Mouse (Mus musculus) layer of hippocampus, adult 11-12 months (tissue): ENCODE results near the gene Cald1.

Experiments
- DNase-seq: peaks from one replicate; pipeline ENCODE4 v3.0.0; 2022; ENCODE audit warnings: low spot score

The Cald1 gene

DNA sequence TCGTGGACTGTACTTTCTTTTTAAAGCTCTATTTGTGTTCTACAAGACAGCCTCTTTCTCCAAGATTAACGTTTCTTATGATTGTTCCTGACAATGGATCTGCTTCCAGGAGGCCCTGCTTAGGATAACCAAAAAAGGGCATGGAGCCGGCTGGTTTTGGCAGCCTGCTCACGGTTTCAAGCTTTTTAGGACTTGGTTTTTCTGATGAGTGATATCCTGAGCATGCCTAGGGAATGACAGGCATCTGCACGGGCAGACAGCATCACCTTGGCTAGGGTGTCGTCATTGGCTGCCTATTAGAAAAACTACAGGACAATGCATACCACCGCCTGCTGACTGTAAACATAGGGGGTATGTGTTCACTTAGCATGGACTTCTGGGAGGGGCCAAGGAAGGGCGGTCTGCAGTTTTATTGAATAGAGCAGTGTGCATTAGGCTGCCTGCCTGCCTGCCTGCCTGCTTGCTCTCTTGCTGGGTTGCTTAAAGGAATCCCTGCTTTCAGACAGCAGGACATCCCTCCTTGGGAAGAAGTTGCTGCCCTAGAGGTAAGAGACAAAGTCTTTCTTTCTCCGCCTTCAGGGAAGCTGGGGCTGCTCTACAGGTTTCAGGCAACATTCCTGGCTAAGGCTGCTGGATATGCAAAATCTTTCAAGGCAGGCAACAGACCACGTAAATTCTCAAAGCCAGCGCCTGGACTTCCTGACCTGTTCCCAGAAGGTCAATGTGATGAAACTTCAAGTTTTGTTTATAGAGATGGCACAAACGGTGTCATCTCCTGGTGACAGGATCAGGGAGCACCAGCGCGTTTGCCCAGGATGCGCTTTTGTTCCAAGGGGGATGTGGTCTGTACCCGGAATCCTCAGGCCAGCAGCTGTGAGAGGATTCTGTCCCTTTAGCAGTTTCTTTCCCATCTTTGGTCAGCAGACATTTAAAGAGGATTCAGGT lies at the start of gene Cald1:
TSS of gene Cald1 (plus strand) at position 380 of the 945 bp plus-strand sequence.
- no peak for DNase-seq

DNA sequence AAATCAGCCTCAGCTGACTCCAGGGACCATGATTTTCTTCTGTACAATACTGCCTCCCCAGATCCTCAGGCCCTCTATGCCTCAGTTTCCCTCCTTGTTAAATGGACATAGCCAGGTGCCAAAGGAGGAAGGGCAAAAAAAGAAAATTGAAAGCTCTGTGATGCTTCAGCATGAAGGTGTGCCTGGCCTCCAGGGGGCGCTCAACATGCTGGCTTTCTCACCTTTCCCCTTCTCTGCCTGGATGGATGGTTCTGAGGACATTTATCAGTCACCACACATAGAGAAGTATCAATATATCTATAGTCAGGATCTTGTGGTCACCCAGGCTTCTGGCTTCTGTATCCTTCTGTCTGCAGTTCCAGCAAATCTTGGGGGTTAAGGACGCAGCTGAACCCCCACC lies 49.3 kb upstream of the Cald1 start:
- peak; percentile 35 for DNase-seq

- DNase-seq, result no peak
Measured at GRCm38 (mm10) chr6:34552489-34553157, 45.7 kb upstream of the Cald1 start.

DNA sequence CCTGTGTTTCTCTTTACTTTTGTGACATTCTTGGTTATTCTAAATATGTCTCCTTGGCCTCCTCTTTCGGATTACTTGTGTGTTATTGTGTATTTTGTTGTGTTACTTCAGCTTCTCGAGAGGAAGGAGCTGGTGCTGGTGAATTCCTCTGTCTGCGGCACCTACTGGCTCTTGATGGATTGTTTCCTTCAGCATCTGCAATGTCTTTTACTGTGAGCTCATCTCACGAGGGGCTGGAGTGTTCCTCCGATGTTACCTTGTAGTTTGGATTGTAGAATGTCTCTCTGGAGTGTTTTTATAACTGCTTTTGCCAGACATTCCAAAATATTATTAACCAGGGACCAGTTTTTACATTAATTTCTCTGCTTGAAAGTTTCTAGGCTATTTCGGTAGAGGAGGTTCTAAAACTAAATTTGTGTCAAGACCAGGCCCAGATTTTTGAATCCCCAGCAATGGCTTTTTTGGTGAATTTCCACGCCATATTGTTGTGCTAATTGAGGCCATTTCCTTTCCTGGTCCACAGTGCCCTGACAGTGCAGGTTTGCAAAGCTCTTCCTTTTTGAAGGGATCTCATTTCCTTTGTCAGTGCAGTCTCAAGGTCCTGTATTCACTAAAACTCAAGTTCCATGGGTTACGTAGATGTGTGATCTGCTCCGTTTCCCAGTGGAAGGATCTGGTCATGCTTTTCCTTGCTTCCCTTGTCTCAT lies 43.9 kb upstream of the Cald1 start:
- DNase-seq, result no peak

- DNase-seq, result no peak
Measured at GRCm38 (mm10) chr6:34559521-34559920, 38.8 kb upstream of the Cald1 start.

DNA sequence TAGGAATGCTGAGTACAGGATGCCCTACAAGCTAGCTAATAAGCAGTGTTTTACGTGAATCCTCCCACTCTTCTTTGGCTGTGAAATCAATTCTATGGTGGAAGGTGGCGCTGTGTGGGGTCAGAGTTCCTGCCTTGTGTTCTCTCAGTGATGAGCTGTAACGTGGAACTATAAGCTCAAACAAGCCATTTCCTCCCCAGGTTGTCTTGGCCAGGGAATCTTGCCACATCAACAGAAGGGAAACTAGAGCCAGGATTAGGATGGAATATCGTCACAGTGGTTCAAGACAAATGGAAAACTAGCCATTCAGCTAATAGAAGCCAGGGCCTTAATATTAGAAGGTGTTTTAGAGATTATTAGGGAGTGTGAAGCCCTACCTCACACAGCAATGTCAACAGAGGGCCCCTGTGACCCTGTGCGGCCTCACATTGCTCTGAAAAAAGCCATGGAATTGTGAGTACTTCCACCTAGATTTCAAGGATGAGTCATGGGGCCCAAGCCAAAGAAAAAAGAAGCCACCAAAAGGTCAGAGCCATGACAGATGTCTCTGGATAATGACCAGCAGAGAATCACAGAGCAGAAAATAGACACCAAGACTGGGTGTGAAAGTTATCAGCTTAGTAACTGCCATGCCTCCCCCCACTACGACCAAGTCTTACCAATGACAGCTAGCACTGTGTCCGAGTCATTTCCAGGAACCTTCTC lies 33.0 kb upstream of the Cald1 start:
- DNase-seq, result no peak

DNA sequence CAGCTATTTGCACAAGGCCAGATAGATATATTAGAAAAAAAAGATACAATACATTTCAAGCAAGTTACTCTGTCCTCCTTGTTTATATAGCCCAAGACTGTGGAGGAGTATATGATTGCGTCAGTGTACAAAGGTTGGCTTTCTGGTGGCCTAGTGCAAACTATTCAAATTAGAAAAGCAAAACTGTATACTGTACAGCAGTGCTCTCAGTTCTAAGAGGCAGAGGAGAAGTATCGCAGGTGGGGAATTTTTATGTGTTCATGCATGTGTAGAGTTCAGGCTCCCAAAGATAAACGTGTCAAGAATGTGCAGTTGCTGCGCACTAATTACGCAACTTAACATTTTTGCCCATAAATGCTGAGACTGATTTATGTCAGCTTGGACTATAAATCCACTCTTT lies 31.0 kb upstream of the Cald1 start:
- DNase-seq, result no peak

DNA sequence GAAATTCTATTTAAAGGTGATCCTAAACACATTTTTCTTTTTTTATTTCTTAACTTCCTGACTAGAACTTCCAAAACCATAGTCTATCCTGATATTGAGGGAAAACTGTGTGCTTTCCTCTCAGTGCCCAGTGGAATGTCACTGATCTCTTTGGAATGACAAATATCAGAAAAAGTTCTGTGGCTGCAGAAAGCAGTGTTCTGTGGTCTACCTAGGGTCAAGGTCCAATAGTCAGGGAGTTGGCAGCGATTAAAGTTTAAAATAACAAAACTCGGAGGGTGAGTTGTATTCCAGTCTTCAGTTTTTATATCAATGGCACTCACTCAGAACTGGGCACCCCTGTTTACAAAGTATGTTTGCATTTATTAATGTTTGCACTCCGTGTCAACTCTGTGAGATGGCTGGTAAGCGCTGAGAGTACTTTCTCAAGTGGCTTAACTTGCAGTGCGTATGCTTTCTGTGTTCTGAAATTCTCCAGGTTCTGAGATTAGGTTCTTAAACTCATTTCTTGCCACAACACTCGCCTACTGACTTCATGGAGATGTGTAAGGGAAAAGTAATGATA lies 18.7 kb upstream of the Cald1 start:
- no peak for DNase-seq

GRCm38 (mm10) chr6:34583365-34583764 lies 14.9 kb upstream of the Cald1 start:
- no peak for DNase-seq

- peak; percentile 16 for DNase-seq
Measured at GRCm38 (mm10) chr6:34588066-34588465, 10.2 kb upstream of the Cald1 start.

DNA sequence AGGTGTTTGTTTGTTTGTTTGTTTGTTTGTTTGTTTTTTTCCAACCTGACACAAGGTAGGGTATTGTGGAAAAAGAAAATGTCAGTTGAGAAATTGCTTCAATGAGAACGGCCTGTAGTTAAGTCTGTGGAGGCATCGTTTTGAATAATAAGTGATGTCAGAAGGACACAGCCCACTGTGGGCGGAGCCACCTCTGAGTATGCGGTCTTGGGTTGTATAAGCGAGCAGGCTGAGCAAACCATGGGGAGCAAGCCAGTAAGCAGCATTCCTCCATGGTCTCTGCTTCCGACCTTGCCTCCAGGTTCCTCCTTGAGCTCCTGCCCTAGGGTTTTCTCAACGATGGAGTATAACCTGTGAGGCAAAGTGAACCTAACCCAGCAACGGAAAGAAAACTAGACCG lies 7.6 kb upstream of the Cald1 start:
- DNase-seq, result no peak

DNA sequence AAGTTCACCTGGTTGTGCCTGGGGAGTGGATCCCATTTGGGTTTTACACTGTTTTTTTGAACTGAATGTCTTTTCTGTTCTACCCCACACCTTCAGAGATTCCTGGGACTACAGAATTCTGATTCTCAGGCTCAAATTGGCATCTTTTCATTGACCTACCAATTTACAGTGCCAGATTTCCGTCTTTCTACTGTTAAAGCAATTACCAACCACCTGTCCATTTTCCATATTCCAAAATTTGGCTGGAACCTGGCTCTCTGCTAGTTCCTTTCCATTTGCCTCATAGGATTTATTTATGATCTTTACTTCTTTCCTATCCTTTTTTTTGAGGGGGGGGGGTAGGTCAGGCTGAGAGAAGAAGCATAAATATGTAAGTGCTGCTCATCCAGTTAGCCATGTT lies 4.9 kb upstream of the Cald1 start:
- DNase-seq, result no peak

DNA sequence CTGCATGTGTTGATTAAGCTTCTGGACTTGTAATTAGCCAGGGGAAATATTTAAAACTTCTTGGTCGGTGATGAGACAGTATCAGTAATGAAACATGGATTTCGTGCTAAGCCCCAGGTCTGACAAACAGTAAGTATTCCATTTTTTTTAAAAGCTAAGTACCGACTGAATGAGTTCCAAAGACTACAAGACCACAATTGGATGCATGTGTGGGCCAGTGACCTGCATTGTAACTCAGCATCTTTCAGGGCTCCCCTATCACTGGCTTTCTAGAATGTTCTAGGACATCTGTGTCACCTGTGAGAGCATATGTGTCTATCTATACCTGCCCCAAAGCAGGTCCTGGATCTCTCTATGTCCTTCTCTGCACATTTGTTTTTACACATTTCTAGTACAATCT lies 984 bp upstream of the Cald1 start:
- no peak for DNase-seq

- no peak for DNase-seq
Measured at GRCm38 (mm10) chr6:34599171-34599570, 871 bp downstream of the Cald1 start.

DNA sequence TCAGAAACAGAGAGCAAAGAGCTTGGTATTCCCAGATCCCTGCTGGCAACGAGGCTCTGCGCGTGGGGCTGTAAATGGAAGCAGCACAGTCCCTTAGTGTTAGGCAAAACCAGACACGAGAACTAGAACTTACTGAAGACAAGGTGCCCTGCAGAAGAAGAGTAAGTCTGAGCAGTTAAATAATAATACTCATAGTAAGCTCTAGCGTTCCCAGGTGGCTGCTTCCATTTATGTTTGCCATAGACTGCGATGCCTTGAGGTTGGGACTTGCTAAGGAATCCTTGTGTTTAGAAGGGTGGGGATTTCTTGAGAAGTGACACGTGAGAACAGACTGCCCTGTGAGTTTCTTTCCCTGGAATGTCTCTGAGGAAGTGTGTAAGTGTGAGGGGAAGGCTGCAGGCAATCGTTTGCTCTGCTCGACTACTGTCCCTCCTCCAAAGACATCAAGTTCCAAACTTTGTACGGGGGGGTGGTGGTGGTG lies 1.4 kb downstream of the Cald1 start:
- DNase-seq, result no peak

- no peak for DNase-seq
Measured at GRCm38 (mm10) chr6:34600850-34601249, 2.5 kb downstream of the Cald1 start.

- no peak for DNase-seq
Measured at GRCm38 (mm10) chr6:34602091-34602490, 3.8 kb downstream of the Cald1 start.

- no peak for DNase-seq
Measured at GRCm38 (mm10) chr6:34606407-34606806, 8.1 kb downstream of the Cald1 start.

DNA sequence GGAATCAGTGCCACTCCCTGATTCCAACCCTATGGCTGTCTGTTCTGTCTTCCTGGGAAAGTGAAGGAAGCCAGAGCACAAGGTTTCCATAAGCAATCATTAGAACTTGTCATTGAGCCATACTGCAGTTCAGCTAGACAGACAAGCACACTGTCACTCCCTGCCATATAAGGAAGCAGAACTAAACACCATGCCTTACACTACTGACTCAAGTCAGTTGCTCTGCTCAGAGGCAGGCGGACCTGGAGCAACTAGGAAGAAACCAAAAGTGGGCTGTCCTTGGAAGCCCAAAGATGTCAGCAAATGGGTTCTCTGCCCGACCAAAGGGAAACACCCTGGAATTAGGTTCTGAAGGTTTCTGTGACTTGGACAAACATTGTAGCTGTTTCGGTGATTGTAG lies 10.3 kb downstream of the Cald1 start:
- DNase-seq, result peak; percentile 7

DNA sequence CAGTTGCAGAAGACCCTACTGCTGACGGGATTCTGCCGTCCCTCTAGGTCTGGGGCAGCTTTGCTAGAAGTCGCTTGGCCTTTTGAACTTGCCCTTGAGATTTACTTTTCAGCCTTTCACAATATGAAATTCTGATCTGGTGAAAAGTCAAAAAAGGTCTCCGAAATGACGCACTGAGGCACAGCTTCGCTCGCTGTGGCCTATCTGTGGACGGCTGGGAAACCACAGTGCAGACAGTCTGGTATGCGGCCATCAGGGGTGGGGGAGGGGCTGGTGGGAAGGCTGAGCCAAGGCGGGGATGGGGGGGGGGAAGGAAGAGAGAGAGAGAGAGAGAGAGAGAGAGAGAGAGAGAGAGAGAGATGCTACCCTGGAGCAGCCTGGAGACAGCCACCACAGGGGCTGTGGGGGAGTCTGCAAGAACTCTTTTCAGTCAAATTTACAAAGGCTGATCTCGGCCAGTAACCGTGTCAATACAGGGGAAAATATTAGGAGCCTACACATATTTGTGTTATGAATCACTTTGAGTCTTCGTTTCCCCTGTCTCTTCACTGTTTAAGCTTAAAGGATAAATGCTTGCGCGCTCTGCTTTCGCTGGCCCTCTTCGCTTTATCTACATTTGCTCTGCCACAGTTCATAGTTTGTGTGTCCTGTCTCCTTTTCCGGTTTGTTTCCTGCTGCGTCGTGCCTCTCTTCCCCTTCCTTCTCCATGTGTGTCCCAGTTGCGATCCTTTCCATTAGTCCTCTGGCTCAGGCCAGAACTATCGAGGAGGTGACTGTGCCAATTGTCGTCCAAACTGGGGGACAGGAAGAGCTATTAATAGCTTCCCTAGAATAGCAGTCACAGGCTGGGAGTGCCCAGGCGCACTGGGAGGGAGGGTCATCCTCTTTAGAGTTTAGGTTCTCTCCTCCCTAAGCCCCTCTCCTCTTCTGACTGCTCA lies 11.9 kb downstream of the Cald1 start:
- peak; percentile 15 for DNase-seq
